Mouse (Mus musculus): ENCODE measurements around the gene Zfp985. TPM values are rescaled to one million over a fixed set of nuclear protein-coding genes. Genes with fewer than 3 reads are reported as not detected.

Gene Zfp985
- polyA plus RNA-seq (2017; shearing (Covaris generic)) = 0.66 TPM

DNA sequence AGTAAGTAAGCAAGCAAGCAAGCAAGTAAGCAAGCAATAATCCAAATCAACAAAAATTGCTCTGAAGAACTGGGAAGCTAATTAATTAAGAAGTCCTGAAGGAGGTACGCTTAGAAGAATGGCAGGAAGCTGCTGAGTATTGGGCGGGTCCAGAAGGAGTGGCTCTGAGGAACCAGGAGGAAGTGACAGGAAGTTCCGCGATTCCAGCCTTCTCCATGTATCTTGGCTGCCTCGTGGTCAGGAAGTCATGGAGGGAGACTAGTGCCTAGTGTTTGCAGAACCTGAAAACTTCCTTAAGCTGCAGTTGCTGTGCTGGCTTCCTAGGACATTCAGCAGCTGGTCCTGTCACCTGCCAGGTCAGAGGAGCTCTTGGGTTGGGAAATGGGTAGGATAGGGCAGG lies at the start of gene Zfp985:
Gene Zfp985 (plus strand): TSS at position 207 of the 400 bp plus-strand sequence.

DNA sequence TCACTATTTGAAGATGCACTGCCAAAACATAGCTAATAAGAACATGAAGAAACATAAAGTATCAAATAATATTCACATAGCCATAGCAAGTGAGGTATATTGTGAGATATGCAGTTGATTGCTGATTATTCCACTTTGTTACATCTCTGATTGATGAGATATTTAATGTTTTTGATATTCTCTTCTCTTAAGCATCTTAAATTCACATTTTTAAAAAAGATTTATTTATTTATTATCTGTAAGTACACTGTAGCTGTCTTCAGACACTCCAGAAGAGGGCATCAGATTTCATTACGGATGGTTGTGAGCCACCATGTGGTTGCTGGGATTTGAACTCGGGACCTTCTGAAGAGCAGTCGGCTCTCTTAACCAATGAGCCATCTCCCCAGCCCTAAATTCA lies 13.2 kb upstream of the Zfp985 start, which contains the start of gene Gm16503:
Gene Gm16503 (plus strand): TSS at position 301 of the 400 bp plus-strand sequence.

Other genes with a start within 250 kb of the Zfp985 start
- gene Zfp988, start 247.6 kb upstream of the Zfp985 start, polyA plus RNA-seq (2017; shearing (Covaris generic)) = 0.47 TPM
- gene Zfp978, start 192.0 kb upstream of the Zfp985 start, polyA plus RNA-seq (2017; shearing (Covaris generic)) = not detected
- 0.89 TPM for gene Zfp982, start 60.9 kb upstream of the Zfp985 start, polyA plus RNA-seq (2017; shearing (Covaris generic))
- 0.38 TPM for gene Gm16503, start 13.1 kb upstream of the Zfp985 start, polyA plus RNA-seq (2017; shearing (Covaris generic))
- gene Zfp979, start 89.2 kb downstream of the Zfp985 start, polyA plus RNA-seq (2017; shearing (Covaris generic)) = 0.26 TPM
- not detected for gene Zfp534, start 149.3 kb downstream of the Zfp985 start, polyA plus RNA-seq (2017; shearing (Covaris generic))